Mouse (Mus musculus) cerebellum, postnatal 10 days (tissue): ENCODE data around the gene Ass1.
"Not testable (repeated sequence)": the region's sequence is repeated elsewhere in the genome, so short reads cannot be mapped to it uniquely, and the experiment has no call there.

Experiments used
- DNase-seq, 2 experiments: peaks; one replicate each; pipeline ENCODE4 v3.0.0; 2021; ENCODE audit warnings: mixed read lengths in 2 of 2

The Ass1 gene

GRCm38 (mm10) chr2:31538745-31539144, 68.7 kb downstream of the Ass1 start:
- no peak for DNase-seq

- DNase-seq = no peak
Observed at GRCm38 (mm10) chr2:31541581-31541980, 71.6 kb downstream of the Ass1 start.

GRCm38 (mm10) chr2:31547726-31548125, 77.7 kb downstream of the Ass1 start:
- no peak for DNase-seq

- DNase-seq = no peak
Observed at GRCm38 (mm10) chr2:31550503-31550902, 80.5 kb downstream of the Ass1 start.

- not testable (repeated sequence) for DNase-seq
Observed at GRCm38 (mm10) chr2:31551351-31551750, 81.3 kb downstream of the Ass1 start.

GRCm38 (mm10) chr2:31551971-31552370, 82.0 kb downstream of the Ass1 start:
- no peak for DNase-seq

GRCm38 (mm10) chr2:31554619-31555018, 84.6 kb downstream of the Ass1 start:
- no peak for DNase-seq
